8 mouse cellular contexts compared by ENCODE assay signal in the genomic region with DNA sequence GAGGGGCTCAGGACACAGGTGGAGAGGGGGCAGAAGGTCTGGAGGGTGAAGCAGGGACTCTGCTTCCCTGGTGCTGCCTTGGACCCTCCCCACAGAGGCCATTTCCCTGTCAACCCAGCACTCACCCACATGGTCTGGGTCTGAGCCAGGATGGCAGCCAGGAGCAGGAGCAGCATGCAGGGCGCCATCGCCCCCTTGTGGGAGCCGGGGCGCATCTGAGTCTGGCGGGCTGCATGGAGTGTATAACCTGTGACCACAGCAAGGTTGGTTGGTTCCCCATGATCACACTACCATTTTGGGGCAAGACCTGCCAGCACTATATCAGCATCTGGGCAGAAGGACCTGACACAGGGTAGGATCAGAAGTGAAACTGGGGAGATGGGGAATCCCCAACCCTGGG. TPM values are rescaled to one million over a fixed set of nuclear protein-coding genes. Genes with fewer than 3 reads are reported as not detected.
DNase-seq lines count a peak whose midpoint lies in the region; ATAC-seq and TF ChIP-seq lines count a peak whose summit lies in the region.
"Had no signal": no experiment of that assay in that cellular context is flagged by ENCODE, and none has a peak within 500 bp of the region (broad histone marks: within the 10 kb centered on the region; RNA-seq: fewer than 3 reads in every experiment).

No protein-coding gene starts in this region.

- no peak for DNase-seq in layer of hippocampus, adult 2 months (ENCODE audit: low spot score in 2 of 2)
- DNase-seq in layer of hippocampus, postnatal 36 days, result no peak
- DNase-seq in CD4-positive, CD25-positive, alpha-beta regulatory T cell, adult 2 months (ENCODE audit: low read depth, low spot score), result peak; percentile 64
- peak; percentile 52 for DNase-seq in ZHBTc4 (ENCODE audit: low read depth, low spot score)
- peak; percentile 39 for DNase-seq in mesoderm, embryonic 11.5 days (ENCODE audit: low read depth, low spot score)
- DNase-seq: gastrocnemius, postnatal 10 days had no signal

- H3K27ac ChIP-seq in layer of hippocampus, adult 2 months, result no peak overlapping the region

- no peak overlapping the region for H3K4me3 ChIP-seq in layer of hippocampus, adult 2 months

- no peak for ATAC-seq in cerebellum, adult (ENCODE audit: insufficient number of reproducible peaks, low FRiP score, low TSS enrichment)
- no peak for ATAC-seq in inflammation-experienced regulatory T-cells, adult 6 months

- TF ChIP-seq CTCF in layer of hippocampus, adult 2 months (conservative IDR thresholded peaks at IDR 0.05), result peak; percentile 35

RNA-seq across cellular contexts. Expression of gene H2-T3, which starts 8.2 kb away (rescaled TPM):
- not detected for total RNA-seq in layer of hippocampus, adult 2 months (2021)
- not detected for total RNA-seq in layer of hippocampus, postnatal 36 days (2021)
- polyA plus RNA-seq in inflammation-experienced regulatory T-cells, adult 6 months (2017; shearing (Covaris generic)), result 1 to 10 TPM in 1 of 3 experiments, under 1 TPM in 1, not detected in 1; 0.67 to 6.8 TPM
- total RNA-seq: gastrocnemius, postnatal 10 days had no signal

RNA-seq across cellular contexts. Expression of gene Gm8909, which starts 30.0 kb away (rescaled TPM):
- not detected for total RNA-seq in layer of hippocampus, adult 2 months (2021)
- total RNA-seq in layer of hippocampus, postnatal 36 days (2021), result not detected
- polyA plus RNA-seq in inflammation-experienced regulatory T-cells, adult 6 months (2017; shearing (Covaris generic)), result 1 to 10 TPM; 1.5 to 7.5 (median 4.7) TPM
- total RNA-seq: gastrocnemius, postnatal 10 days had no signal

RNA-seq across cellular contexts. Expression of gene Rpp21, which starts 59.6 kb away (rescaled TPM):
- total RNA-seq in layer of hippocampus, adult 2 months (2021), result 10 to 100 TPM; 43.6 to 44.1 TPM
- total RNA-seq in layer of hippocampus, postnatal 36 days (2021), result 10 to 100 TPM; 43.3 to 44.5 TPM
- polyA plus RNA-seq in inflammation-experienced regulatory T-cells, adult 6 months (2017; shearing (Covaris generic)), result 100 to 1,000 TPM; 147 to 196 (median 194) TPM

Comparison
In these comparisons a context has a peak if more than half of its experiments do, and no peak if none do; other contexts are left out.
1. DNase-seq: peak in CD4-positive, CD25-positive, alpha-beta regulatory T cell, adult 2 months (single experiment), ZHBTc4 (single experiment) and mesoderm, embryonic 11.5 days (single experiment); none in layer of hippocampus, adult 2 months (0 of 2) and layer of hippocampus, postnatal 36 days (0 of 2).